ENCODE assay signal across 20 mouse cellular contexts in genomic region chr15:61609656-61610055, GRCm38 (mm10).
DNase-seq lines count a peak whose midpoint lies in the region; ATAC-seq lines count a peak whose summit lies in the region.
"Had no signal": no experiment of that assay in that cellular context is flagged by ENCODE, and none has a peak within 500 bp of the region (broad histone marks: within the 10 kb centered on the region; RNA-seq: fewer than 3 reads in every experiment).

No protein-coding gene starts in this region.

- H3K9ac ChIP-seq in lung, embryonic 16.5 days (ENCODE audit: low read length): no peak overlapping the region
- H3K9ac ChIP-seq in intestine, embryonic 16.5 days (ENCODE audit: low read depth, low read length): no peak overlapping the region
- H3K9ac ChIP-seq in stomach, embryonic 14.5 days (replicated peaks; ENCODE audit: low read depth, low read length): no peak overlapping the region
- no peak overlapping the region for H3K9ac ChIP-seq in forebrain, embryonic 14.5 days (ENCODE audit: low read length)
- H3K9ac ChIP-seq: embryonic facial prominence, embryonic 13.5 days; forebrain, postnatal 0 days had no signal

- ATAC-seq in lung, embryonic 16.5 days (ENCODE audit: low read depth): peak; percentile 66
- peak; percentile 28; the same call in 1 of the 2 replicates for ATAC-seq in intestine, embryonic 16.5 days
- peak; percentile 37; the same call in 1 of the 2 replicates for ATAC-seq in stomach, embryonic 14.5 days (ENCODE audit: insufficient number of reproducible peaks, insufficient read depth, low FRiP score, low read depth)
- no peak for ATAC-seq in forebrain, embryonic 14.5 days
- no peak for ATAC-seq in CD4-positive, CD25-positive, alpha-beta regulatory T cell, adult 4 months
- ATAC-seq: forebrain, postnatal 0 days; hindbrain, postnatal 0 days; midbrain, embryonic 16.5 days had no signal

- whole genome bisulfite sequencing in lung, embryonic 16.5 days: 58% methylated on average over 6 of the region's 6 CpGs
- 72% methylated on average over 6 of the region's 6 CpGs for WGBS in intestine, embryonic 16.5 days
- WGBS in stomach, embryonic 14.5 days: 72% methylated on average over 6 of the region's 6 CpGs
- 94% methylated on average over 6 of the region's 6 CpGs for WGBS in forebrain, embryonic 14.5 days

- H3K27ac ChIP-seq in lung, embryonic 16.5 days (ENCODE audit: low read length): peak overlapping the region; percentile 39; the same call in 1 of the 2 replicates
- H3K27ac ChIP-seq in intestine, embryonic 16.5 days (ENCODE audit: low read length): no peak overlapping the region
- no peak overlapping the region for H3K27ac ChIP-seq in stomach, embryonic 14.5 days (ENCODE audit: low read length)
- H3K27ac ChIP-seq in forebrain, embryonic 14.5 days (ENCODE audit: low read depth, low read length): no peak overlapping the region
- H3K27ac ChIP-seq: embryonic facial prominence, embryonic 13.5 days; heart, embryonic 10.5 days; hindbrain, embryonic 10.5 days; hindbrain, postnatal 0 days had no signal

- H3K36me3 ChIP-seq in lung, embryonic 16.5 days (ENCODE audit: control insufficient read depth, insufficient read depth, low read length): no peaks in the 10 kb centered on the region
- H3K36me3 ChIP-seq in intestine, embryonic 16.5 days (ENCODE audit: control insufficient read depth, insufficient read depth, low read length): no peaks in the 10 kb centered on the region
- no peaks in the 10 kb centered on the region for H3K36me3 ChIP-seq in stomach, embryonic 14.5 days (ENCODE audit: control insufficient read depth, insufficient read depth, low read length)
- no peaks in the 10 kb centered on the region for H3K36me3 ChIP-seq in forebrain, embryonic 14.5 days (ENCODE audit: control insufficient read depth, insufficient read depth, low read length)
- H3K36me3 ChIP-seq: embryonic facial prominence, embryonic 13.5 days; heart, embryonic 10.5 days; hindbrain, embryonic 10.5 days had no signal

- H3K4me3 ChIP-seq in lung, embryonic 16.5 days (ENCODE audit: low read length): no peak overlapping the region
- H3K4me3 ChIP-seq in intestine, embryonic 16.5 days (ENCODE audit: low read length): no peak overlapping the region
- no peak overlapping the region for H3K4me3 ChIP-seq in stomach, embryonic 14.5 days (ENCODE audit: low read depth, low read length)
- H3K4me3 ChIP-seq in forebrain, embryonic 14.5 days (ENCODE audit: low read depth, low read length): no peak overlapping the region
- H3K4me3 ChIP-seq: embryonic facial prominence, embryonic 13.5 days; heart, embryonic 10.5 days; hindbrain, embryonic 10.5 days had no signal

- no peaks in the 10 kb centered on the region for H3K27me3 ChIP-seq in lung, embryonic 16.5 days (ENCODE audit: control insufficient read depth, insufficient read depth, low read depth, low read length)
- H3K27me3 ChIP-seq in intestine, embryonic 16.5 days (replicated peaks; ENCODE audit: control insufficient read depth, insufficient read depth, low read length): no peaks in the 10 kb centered on the region
- H3K27me3 ChIP-seq in stomach, embryonic 14.5 days (ENCODE audit: control insufficient read depth, insufficient read depth, low read length): no peaks in the 10 kb centered on the region
- H3K27me3 ChIP-seq in forebrain, embryonic 14.5 days (replicated peaks; ENCODE audit: control insufficient read depth, insufficient read depth, low read length): no peaks in the 10 kb centered on the region
- H3K27me3 ChIP-seq: CH12.LX; embryonic facial prominence, embryonic 13.5 days had no signal

- no peak for DNase-seq in lung, postnatal 14 days
- peak; percentile 48 for DNase-seq in NIH3T3 (ENCODE audit: low read depth)
- no peak for DNase-seq in forebrain, embryonic 14.5 days (ENCODE audit: low spot score)
- DNase-seq in thymus, postnatal 0 days (ENCODE audit: low spot score): no peak
- DNase-seq: cerebellum, adult 9-11 months; forebrain, postnatal 0 days; kidney, adult 9 months; liver; right cerebral cortex, adult 18-20 months; thymus, postnatal 4 days had no signal

- no peak overlapping the region for H3K4me2 ChIP-seq in lung, embryonic 16.5 days (ENCODE audit: low read depth, low read length)
- H3K4me2 ChIP-seq in intestine, embryonic 16.5 days (ENCODE audit: low read depth, low read length): no peak overlapping the region
- no peak overlapping the region for H3K4me2 ChIP-seq in stomach, embryonic 14.5 days (replicated peaks; ENCODE audit: low read depth, low read length)
- no peak overlapping the region for H3K4me2 ChIP-seq in forebrain, embryonic 14.5 days (ENCODE audit: low read length)
- H3K4me2 ChIP-seq: embryonic facial prominence, embryonic 13.5 days had no signal

- peaks cover 23% of the 10 kb centered on the region for H3K4me1 ChIP-seq in lung, embryonic 16.5 days (replicated peaks; ENCODE audit: control insufficient read depth, insufficient read depth, low read length)
- H3K4me1 ChIP-seq in intestine, embryonic 16.5 days (ENCODE audit: control insufficient read depth, insufficient read depth, low read length): no peaks in the 10 kb centered on the region
- H3K4me1 ChIP-seq in stomach, embryonic 14.5 days (ENCODE audit: control insufficient read depth, insufficient read depth, low read length): 0 out of 2 replicates have a peak, but pooled peaks cover 5% of the 10 kb centered on the region
- H3K4me1 ChIP-seq in forebrain, embryonic 14.5 days (ENCODE audit: control insufficient read depth, insufficient read depth, low read length): no peaks in the 10 kb centered on the region
- H3K4me1 ChIP-seq: embryonic facial prominence, embryonic 13.5 days; hindbrain, embryonic 10.5 days had no signal

- H3K9me3 ChIP-seq in lung, embryonic 16.5 days (ENCODE audit: control insufficient read depth, low read length): no peaks in the 10 kb centered on the region
- no peaks in the 10 kb centered on the region for H3K9me3 ChIP-seq in intestine, embryonic 16.5 days (ENCODE audit: control insufficient read depth, low read length)
- no peaks in the 10 kb centered on the region for H3K9me3 ChIP-seq in stomach, embryonic 14.5 days (ENCODE audit: control insufficient read depth, low read depth, low read length)
- H3K9me3 ChIP-seq in forebrain, embryonic 14.5 days (replicated peaks; ENCODE audit: control insufficient read depth, low read length): no peaks in the 10 kb centered on the region
- H3K9me3 ChIP-seq: embryonic facial prominence, embryonic 13.5 days; heart, embryonic 10.5 days; hindbrain, embryonic 10.5 days had no signal

Comparison
In these comparisons a context has a peak if more than half of its experiments do, and no peak if none do; other contexts are left out.
1. ATAC-seq: peak in lung, embryonic 16.5 days (single experiment), intestine, embryonic 16.5 days (single experiment) and stomach, embryonic 14.5 days (single experiment); none in forebrain, embryonic 14.5 days (single experiment) and CD4-positive, CD25-positive, alpha-beta regulatory T cell, adult 4 months (single experiment).